Mouse (Mus musculus): ENCODE results near the gene Ogfod1. TPM values are rescaled to one million over a fixed set of nuclear protein-coding genes. Genes with fewer than 3 reads are reported as not detected.

Gene Ogfod1
- total RNA-seq (2014; fragmentation: Nextera tagmentation) (36.1 and 38.6 TPM in 2 replicates), total RNA-seq (2017) (19.7 and 21.8 TPM in 2 replicates)

DNA sequence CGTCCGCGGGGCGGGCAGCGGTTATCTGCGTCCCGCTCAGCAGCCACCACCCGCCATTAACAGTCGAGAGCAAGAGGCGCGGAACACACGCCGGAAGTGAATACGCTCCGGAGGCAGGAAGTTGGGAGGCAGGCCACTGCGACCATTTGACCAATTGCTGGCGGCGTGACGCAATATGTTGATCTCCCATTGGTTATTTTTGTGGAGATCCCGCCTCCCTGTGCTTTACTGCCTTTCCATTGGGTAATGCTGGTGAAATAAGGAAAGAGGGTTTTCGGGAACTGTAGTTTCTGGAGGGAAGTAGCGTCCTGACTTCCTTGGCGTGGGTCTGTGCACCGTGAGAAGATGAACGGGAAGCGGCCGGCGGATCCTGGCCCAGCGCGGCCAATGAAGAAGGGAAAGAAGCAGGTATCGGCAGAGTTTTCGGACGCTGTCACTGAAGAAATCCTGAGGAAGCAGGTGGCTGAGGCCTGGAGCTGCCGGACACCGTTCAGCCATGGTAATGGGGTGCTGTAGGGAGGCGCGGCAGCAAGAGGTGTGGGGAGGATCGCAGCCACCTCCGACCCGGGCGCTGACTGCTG is at the start of gene Ogfod1, which contains the start of gene Nudt21:
TSS of gene Ogfod1 (plus strand) at position 255 of the 581 bp plus-strand sequence.
TSS of gene Nudt21 (minus strand) at position 88 of the 581 bp plus-strand sequence.
- ATAC-seq (replicated peaks; ENCODE audit: poor library complexity, severe bottlenecking): peak; percentile 95

DNA sequence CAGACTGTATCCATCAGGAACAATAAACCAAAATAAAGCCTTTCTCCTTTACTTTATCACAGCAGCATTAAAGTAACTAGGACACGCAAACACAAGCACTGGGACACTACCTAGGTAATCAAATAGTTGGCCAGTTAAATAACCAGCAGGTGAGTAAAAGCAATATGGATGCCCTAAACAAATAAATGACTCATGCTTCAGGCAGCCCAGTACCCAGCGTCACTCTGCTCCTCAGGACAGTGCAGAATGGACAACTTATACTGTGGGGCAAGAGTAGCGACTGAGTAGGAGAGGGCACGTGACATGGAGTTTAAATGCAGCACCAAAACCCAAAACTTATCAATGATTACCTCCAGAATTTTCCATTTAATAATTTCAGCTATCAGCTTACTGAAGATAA is 47.3 kb upstream of the Ogfod1 start:
- no peak for ATAC-seq (replicated peaks; ENCODE audit: poor library complexity, severe bottlenecking)

DNA sequence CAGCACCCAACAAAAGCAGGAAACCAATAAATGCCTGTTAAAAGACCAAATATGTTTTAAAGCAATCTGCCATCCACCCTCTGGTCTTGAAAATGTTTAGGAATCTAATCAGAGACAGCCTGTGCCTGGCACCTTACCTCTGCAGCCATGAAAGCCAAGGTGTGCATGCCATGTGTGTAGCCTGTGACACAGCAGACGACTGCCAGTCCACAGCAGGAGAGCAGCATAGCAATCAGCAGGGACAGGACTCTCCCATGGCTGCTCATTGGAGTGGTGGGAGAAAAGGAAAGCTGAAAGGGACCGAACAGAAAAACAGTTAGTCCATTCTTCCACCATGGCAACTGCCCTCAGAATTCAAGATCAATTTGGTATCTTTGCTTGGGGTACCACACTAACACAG is 38.0 kb upstream of the Ogfod1 start:
- no peak for ATAC-seq (replicated peaks; ENCODE audit: poor library complexity, severe bottlenecking)

DNA sequence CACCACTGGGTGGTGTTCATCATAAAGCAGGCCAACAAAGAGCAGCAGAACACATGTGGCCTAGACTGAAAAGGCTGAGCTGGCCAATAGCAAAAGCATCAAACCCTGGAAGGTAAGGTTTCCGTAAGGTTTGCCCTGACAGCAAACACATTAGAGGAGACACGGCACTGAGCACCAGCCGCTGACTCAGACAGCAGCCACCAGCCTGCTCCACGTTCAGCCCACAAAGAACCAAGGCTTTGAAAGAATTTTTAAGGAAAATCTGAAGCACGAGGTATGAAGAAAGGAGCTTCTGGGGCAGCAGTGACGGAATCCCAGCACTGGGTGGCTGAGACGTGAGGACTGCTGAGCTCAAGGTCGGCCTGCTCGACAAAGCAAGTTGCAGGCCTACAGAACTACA is 32.9 kb upstream of the Ogfod1 start:
- ATAC-seq (replicated peaks; ENCODE audit: poor library complexity, severe bottlenecking): no peak

DNA sequence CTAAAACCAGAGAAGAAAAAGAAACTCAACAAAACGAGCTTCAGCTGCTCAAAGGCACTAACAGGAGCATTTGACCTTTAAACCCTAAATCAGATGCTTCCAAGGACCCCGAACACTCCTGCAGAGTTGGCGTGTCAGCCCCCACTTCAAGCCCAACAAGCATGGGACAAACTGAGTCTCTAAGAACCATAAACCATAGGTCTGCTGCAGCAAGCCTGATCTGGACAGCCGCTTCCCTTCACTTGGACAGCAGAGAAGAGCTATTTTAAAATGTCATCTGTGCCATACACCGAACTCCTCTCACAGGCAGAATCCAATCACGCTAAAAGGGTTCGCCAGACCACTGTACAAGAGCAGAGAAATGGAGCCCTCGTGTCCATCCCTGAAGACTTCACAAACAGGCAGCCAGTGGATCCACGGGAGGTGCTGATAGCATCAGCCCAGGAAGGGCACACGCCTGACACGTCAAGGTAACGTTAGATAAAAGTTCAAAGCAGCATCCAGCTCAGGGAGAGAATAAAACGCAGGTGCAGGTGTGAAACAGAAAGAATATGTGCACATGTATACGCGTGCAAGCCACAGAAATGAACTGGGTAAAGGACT is 27.7 kb upstream of the Ogfod1 start:
- no peak for ATAC-seq (replicated peaks; ENCODE audit: poor library complexity, severe bottlenecking)

DNA sequence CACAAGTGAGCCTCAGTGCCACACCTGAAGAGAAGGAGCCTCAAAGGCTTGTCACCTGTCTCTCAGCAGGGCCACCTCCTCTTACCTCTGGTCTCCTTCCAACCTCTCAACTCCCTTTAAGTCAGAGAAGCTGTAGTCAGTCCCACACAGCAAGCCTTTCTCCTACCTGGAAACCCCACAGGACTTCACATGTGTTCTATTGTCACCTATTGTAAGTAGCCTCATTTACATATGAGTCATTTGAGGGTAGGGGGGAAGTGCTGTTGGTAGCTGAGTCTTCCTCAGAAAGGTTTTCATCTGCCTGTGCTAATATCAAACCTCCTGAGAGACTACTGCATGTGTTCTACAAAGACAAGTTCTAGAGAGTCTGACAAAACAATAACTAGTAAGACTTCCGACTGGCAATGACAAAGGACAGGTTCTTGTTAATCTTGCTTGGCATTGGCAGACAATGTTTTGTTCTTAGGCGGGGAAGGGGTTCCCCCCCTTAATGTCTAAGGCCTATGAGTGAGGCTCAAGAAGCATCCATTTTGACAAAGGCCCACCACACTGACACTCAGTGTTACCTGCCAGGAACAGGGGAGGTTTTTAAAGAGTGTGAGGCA is 26.8 kb upstream of the Ogfod1 start:
- ATAC-seq (replicated peaks; ENCODE audit: poor library complexity, severe bottlenecking): no peak

DNA sequence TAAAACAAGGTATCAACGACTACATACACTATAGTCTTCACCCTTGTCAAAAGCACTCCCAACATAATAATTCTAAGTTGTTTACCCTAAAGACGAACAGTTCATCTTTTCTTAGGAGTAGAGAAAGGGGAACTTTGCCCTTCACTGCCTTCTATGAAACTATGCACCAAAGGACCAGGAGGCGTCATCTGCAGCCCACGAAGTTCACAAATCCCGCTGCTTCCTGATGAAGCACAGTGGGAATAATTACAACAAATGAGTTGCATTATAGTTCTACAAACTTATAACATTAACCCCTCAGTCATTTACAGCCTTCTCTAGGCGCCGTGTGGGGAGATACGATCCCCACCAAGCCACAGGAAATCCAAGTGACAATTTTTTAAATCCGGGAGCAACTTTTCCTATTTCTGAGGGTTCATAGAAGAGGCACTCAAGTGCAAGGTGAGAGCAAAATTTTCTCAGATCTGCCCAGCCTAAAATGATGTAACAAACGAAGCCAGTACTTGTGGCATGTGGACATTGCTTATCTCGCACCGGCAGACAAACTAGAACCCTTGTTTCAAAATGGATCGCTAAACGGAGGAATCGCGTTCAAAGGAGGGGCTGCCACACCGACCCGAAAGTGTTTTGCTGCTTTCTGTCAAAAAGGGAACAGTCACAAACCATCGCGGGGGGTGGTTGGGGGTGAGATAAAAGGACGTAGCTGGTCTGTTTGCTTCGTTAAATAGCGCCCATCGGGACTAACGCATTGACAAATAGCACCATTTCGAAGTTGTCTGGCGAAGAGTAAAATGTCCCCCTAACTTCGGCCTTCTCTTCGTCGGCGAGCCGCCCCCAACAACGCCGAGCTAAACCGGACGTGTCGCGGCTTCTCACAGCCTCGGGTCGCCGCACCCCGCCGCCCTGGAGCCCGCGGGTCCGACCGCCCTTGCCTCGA is 25.7 kb upstream of the Ogfod1 start:
- ATAC-seq (replicated peaks; ENCODE audit: poor library complexity, severe bottlenecking): peak; percentile 26

DNA sequence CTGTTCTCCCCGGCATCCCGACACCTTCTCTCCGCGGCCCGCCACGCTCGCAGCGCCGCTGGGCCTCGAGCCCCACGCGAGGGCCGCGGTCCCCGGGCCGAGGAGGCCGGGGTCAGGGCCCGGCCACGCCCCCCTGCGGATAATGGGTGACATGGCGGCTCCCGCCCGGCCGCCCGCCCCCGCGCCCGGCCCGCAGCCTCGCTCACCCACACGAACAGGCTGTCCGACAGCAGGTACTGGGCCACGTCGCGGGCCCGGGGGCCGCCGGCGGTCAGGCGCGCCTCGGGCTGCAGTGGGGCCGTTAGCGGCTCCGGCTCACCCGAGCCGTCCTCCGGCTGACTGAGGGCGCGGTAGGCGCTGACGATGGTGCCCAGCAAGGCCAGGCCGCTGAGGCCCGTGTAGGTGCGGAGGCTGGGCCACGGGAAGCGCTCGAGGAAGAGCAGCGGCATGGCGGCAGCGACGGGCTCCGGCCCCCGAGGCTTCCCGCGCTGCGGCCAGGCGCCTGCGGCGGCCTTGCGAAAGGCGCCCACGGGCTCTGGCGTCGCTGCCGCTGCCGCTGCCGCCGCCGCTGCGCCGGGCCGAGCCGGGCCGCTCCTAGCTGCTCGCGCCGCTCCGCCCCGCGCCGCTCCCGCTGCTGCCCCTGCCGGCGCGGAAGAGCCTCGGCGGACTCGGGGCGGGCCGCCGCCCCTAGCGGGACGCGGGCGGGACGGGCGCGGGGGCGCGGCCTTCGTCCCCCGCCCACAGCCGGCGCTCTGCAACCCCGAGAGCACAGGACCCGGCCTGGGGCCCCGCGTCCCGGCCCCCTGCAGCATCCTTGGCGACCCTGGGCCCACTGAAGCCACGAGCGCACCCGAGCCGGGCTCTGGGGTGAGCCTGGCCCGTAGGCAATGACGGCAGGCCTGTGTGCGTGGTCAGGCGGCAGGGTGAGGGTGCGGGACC is 24.7 kb upstream of the Ogfod1 start, which contains the start of gene Amfr:
TSS of gene Amfr (minus strand) at position 830 of the 939 bp plus-strand sequence.
- peak; percentile 73 for ATAC-seq (replicated peaks; ENCODE audit: poor library complexity, severe bottlenecking)

DNA sequence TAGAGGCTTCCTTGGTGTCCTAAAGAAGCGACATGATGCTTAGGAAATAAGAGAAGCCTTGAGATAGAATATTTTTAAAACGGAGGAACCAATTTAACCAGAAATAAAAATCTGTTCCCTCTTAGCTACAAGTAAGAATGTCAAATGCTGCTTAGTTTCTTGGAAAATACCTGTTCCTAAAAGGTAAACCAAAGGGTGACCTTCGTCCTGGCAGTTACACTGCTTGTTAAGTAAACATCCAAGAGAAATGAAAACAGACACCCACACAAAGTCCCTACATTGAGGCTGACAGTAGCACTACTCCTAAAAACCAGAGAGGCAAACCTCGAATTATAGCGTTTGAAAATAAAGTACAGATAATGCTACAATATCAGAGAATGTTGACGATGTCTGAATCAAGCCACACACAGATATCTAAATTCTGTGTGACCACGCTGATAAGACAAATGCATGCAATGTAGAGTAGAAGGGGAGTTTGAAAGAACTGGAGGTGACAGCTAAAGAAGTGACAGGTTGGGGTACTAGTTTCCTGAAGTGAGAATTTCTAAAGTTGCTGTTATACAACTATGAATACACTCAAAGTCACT is 23.9 kb upstream of the Ogfod1 start:
- no peak for ATAC-seq (replicated peaks; ENCODE audit: poor library complexity, severe bottlenecking)

DNA sequence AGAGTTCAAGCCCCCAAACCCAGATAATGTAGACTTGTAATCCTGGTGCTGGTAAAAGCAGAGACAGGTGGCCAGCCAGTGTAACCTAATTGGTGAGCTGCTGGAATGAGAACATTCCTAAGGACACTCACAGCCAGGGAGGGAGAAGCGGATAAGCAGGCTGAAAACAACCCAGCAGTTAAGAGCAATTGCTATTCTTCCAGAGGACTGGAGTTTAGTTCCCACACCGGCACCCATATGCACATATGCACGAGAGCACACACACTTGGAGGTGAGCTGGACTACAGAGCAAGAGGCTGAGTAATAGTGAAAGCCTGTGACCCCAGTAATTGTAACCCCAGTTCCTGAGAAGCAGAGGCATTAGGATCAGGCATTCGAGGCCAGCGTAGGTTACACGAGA is 13.1 kb upstream of the Ogfod1 start:
- ATAC-seq (replicated peaks; ENCODE audit: poor library complexity, severe bottlenecking): no peak

DNA sequence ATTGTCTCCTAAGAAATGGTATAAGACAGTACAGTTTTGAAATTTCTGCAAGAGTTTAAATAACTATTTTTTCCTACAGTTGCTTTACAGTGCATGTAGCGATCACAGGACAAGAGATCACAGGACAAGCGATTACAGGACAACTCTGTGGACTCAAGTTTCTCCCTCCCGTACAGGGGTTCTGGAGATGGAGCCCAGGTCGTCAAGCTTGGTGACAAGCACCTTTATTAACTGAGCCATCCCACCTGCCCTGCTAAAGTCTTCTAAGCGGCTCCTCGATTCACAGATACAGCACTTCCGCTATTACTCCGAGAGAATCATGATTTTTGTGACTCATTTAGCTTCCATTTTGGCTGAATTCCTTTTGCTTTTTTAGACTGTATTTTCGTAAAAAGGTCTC is 7.3 kb upstream of the Ogfod1 start:
- no peak for ATAC-seq (replicated peaks; ENCODE audit: poor library complexity, severe bottlenecking)

DNA sequence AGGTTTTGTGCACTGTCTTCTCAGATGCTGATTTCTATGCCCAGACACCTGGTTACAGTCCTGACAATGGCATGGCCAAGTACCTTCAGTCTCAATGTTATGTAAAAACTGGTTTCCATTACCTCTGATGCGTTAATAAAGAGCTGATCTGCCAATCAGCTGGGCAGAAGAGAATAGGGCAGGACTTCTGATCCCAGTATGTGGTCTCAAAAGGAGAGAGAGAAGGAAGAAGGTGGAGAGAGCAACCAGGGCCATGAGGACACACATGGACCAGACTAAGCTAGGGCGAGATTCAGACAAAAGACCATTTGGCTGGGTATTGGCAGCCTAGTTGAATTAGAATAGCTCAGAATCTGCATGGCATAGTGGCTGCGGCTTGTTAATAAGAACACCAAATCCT is 3.4 kb upstream of the Ogfod1 start:
- no peak for ATAC-seq (replicated peaks; ENCODE audit: poor library complexity, severe bottlenecking)

DNA sequence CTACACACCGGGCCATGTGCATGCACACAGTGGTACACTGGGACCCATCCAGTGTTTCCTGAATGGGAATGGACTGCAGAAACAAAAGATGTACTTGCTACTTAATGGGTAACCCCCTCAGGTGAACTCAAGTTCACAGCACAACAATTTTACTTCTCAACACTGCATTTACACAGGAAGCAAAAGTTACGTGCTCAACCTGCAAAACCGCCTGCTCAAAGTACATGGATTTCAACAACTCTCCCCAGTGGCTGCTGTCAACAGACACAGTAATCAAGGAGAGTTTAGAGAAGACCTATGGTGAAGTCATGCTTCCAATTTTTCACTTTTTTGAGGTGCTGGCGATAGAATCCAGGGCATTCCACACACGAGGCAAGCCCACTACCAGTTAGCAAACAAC is 1.8 kb upstream of the Ogfod1 start:
- no peak for ATAC-seq (replicated peaks; ENCODE audit: poor library complexity, severe bottlenecking)

DNA sequence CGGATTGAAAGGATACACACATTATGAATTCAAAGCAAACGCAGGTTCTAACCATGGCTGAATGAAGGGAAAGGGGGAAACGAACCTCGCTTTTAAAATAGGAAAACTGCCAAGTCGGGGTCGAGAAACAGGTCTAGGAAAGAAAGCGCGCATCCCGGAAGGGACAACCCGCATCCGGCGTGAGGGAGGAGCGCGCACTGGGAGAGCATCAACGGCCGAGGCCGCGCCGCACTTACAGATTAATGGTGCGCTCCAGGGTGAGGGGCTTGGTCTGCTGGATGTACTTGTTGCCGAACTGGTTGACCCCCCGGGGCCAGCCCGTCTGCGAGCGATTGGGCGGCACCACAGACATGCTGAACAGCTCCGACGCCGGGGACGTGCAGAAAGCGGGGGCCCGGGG is 457 bp upstream of the Ogfod1 start:
- peak; percentile 68 for ATAC-seq (replicated peaks; ENCODE audit: poor library complexity, severe bottlenecking)

DNA sequence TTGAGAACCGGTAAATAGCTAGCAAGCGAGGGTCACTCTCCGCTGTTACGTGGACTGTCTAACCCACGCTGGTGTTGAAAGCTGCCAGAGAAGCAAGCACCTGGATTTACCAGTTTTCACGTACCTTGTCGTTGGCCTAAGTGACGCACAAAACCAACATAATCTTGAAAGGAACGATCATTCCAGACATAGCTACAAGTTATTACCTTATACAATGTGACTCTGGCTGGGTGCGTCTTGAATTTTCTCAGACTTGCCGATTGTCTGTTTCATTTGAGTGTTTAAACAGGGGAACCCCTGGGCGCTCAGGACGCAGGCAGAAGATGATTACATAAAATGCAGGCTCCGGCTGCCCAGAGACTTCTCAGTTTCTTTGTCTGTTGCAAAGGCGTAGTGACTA is 808 bp downstream of the Ogfod1 start:
- no peak for ATAC-seq (replicated peaks; ENCODE audit: poor library complexity, severe bottlenecking)

DNA sequence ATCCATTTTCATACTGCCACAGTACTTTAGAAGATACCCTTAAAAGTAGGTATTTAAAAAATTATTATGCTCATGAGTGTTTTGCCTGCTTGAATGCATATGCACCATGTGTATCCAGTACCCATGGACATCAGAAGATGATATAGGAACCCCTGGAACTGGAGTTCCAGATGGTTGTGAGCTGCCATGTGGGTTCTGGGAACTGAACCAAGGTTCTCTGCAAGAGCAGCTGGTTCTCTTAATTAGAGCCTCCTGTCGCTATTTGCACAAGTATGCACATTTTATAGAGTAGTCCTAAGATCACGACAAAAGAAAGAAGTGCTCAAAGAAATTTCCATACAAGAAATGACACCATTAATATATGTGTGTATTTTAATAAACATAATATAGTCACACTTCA is 10.8 kb downstream of the Ogfod1 start:
- ATAC-seq (replicated peaks; ENCODE audit: poor library complexity, severe bottlenecking): no peak

DNA sequence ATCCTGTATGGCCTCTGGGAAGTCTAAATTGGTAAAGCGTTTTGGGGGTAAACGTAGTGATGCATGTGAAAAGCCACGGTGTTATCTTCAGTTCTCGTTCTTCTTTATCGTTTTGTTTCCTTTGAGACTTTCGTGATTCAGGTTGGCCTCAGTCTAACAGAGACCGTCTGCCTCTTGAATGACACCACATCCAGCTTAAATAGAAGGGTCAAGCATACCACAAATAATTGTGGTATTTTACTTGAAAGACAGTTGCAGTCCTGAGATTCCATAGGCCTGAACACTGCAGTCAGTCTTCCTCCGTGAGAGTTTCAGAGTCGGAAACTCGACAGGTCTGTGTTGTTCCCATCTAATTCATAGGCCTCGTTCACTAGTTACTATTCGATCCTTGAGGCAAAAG is 15.7 kb downstream of the Ogfod1 start:
- ATAC-seq (replicated peaks; ENCODE audit: poor library complexity, severe bottlenecking): no peak

DNA sequence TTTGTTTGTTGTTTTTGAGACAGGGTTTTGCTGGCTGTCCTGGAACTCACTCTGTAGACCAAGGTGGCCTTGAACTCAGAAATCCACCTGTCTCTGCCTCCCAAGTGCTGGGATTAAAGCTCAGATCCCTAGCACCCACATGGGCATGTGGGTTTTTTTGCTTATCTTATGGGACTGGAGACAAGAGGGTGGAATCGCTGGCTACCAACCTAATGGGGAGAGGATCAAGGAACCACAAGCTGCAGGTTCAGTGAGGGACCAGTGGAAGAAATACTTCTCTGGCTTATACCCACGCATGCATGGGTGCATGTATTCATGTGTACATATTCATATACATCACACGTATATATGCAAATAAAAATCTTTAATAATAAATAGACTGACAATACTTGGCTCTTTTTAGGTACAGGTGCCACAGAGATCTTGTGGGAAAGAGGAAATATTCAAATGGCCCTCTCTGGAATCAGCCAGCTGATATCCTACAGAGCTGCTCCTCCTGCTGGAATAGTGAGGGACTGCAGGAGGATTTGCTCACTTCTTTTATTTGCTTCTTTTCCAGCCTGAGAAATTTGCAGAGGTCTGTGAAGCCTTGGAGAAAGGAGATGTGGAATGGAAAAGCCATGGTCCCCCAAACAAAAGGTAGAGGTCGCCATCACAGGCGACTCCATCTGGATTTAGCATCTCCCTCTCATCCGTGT is 20.3 kb downstream of the Ogfod1 start:
- peak; percentile 67 for ATAC-seq (replicated peaks; ENCODE audit: poor library complexity, severe bottlenecking)

Measured in granulocyte monocyte progenitor cell, adult 5-6 weeks (primary cell).